Mouse (Mus musculus) lung, postnatal 0 days (tissue): ENCODE measurements around the gene Synpo2l.

Experiments
- CTCF ChIP-seq: IDR thresholded peaks from 2 replicates; pipeline ENCODE4 v1.5.1; 2016; ENCODE audit warnings: antibody characterized with exemption, mild to moderate bottlenecking
- EP300 ChIP-seq: IDR thresholded peaks from 2 replicates; pipeline ENCODE4 v1.6.1; 2016; ENCODE audit warnings: antibody characterized with exemption, mild to moderate bottlenecking, control low read depth

DNA sequence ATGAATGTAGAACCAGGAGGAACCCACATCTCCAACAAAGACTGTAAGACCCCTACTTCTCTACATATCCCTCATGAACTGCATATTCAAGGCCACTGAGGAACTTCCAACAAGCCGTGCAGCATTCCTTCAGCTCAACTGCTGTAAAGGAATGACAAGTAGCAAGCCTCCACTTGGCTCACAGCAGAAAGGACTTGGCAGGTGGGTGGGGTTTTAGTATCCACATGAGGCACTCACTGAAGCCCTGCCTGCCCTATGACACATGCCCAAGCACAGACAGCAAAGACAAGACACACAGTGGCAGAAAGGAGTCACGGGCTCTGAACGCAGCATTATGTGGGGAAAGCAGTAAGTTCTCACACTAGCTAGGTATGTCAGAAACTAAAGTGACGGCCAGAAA lies 58.0 kb downstream of the Synpo2l start:
- TF ChIP-seq CTCF (no peak), EP300 (peak; percentile 83)
